Mouse (Mus musculus) stomach, postnatal 0 days (tissue): ENCODE results near the gene Fmc1. TPM values are rescaled to one million over a fixed set of nuclear protein-coding genes. Genes with fewer than 3 reads are reported as not detected.

Source experiments
- ATAC-seq: fragments of 200-750 bp; cut with Nextera tagmentation; 2 replicates; pipeline ENCODE4 v1.8.0; 2017; ENCODE audit not compliant: low FRiP score, low TSS enrichment
- DNase-seq: peaks from one replicate; pipeline ENCODE4 v3.0.0-alpha.2; 2016; ENCODE audit warnings: low spot score
- H3K27ac ChIP-seq: fragments of 300-500 bp; sonication (generic); replicated peaks from 2 replicates; pipeline ENCODE4 v1.5.1; 2014; ENCODE audit warnings: mild to moderate bottlenecking, control low read depth
- H3K27me3 ChIP-seq: fragments of 300-500 bp; sonication (generic); 2 replicates; pipeline ENCODE4 v1.6.1; 2014; ENCODE audit warnings: low read length; ENCODE audit not compliant: control insufficient read depth, insufficient read depth
- H3K36me3 ChIP-seq: fragments of 300-500 bp; sonication (generic); 2 replicates; pipeline ENCODE4 v1.6.1; 2014; ENCODE audit warnings: low read length, mixed read lengths; ENCODE audit not compliant: control insufficient read depth, insufficient read depth
- H3K4me1 ChIP-seq: fragments of 300-500 bp; sonication (generic); replicated peaks from 2 replicates; pipeline ENCODE4 v1.6.1; 2014; ENCODE audit warnings: antibody characterized with exemption; ENCODE audit not compliant: control insufficient read depth, insufficient read depth
- H3K4me2 ChIP-seq: fragments of 300-500 bp; sonication (generic); replicated peaks from 2 replicates; pipeline ENCODE4 v1.6.1; 2014; ENCODE audit warnings: low read depth, mild to moderate bottlenecking, control low read depth, moderate library complexity
- H3K4me3 ChIP-seq: fragments of 300-500 bp; sonication (generic); 2 replicates; pipeline ENCODE4 v1.5.1; 2014; ENCODE audit warnings: low read depth, low read length, control low read depth
- H3K9ac ChIP-seq: fragments of 300-500 bp; sonication (generic); 2 replicates; pipeline ENCODE4 v1.6.1; 2014; ENCODE audit warnings: mild to moderate bottlenecking, low read length, control low read depth, mixed read lengths
- H3K9me3 ChIP-seq: fragments of 300-500 bp; sonication (generic); 2 replicates; pipeline ENCODE4 v1.6.1; 2016; ENCODE audit warnings: low read length; ENCODE audit not compliant: control insufficient read depth
- CTCF ChIP-seq: IDR thresholded peaks from 2 replicates; pipeline ENCODE4 v1.5.1; 2016; ENCODE audit warnings: antibody characterized with exemption, low read depth, mild to moderate bottlenecking, moderate library complexity
- EP300 ChIP-seq: optimal IDR thresholded peaks from 2 replicates; pipeline ENCODE3; 2016; ENCODE audit warnings: antibody characterized with exemption
- WGBS: fragments of 180-500 bp; shearing (Covaris S2); extraction: QIAGEN DNeasy Blood & Tissue Kit; methylation state at CpG from one replicate; pipeline ENCODE4 v1.1.7; 2014; 5-methylcytosine and 5-hydroxymethylcytosine counted together
- polyA plus RNA-seq: library from polyadenylated mRNA; unstranded; fragments of >200 nt; fragmentation: Nextera tagmentation; extraction: Ambion mirVana; gene quantifications from 2 replicates; pipeline ENCODE4 v1.2.1, GENCODE M21; 2015

Gene Fmc1
- 157 and 166 TPM in 2 replicates for polyA plus RNA-seq

DNA sequence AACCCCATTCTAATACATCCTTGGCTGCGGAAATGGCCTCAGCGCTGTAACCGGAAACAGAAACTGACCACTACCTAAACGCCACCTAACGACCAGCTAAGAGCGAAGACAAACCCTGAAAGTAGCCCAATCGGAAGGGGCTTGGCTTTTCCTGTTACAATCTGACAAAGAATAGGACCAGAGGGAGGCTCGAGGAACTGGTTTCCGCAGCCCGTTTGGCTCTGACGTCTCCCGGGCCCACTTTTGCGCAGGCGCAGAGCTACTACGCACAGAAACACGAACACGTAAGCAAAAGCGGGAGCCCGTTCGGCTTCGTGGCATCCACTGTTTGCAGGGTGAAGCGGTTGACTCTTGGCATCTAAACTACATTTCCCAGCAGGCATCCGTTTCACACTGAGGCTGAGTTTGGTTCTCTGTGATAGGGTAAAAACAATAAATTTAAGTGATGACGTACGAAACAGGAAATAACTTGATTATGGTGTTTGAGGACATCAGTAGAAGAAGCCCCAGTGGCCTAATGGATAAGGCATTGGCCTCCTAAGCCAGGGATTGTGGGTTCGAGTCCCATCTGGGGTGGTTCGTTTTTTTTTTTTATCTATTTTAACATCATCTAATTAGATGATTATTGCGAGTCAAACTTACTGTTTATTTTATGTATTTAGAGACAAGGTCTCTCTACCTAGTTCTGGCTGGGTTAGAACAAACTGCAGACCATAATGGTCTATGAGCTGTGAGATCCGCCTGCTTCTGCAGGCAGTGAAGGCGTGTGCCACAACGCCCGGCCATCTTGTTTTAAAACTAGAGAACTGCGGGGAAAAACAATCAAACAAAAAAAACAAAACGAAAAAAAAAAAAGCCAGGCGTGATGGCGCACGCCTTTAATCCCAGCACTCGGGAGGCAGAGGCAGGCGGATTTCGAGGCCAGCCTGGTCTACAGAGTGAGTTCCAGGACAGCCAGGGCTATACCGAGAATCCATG, at the start of gene Fmc1:
Gene Fmc1 (plus strand): TSS at position 75 of the 978 bp plus-strand sequence.
- 4% methylated on average over 41 of the region's 41 CpGs for WGBS
- H3K9ac ChIP-seq, result peak within 1 kb of the TSS; percentile 90
- H3K36me3 ChIP-seq, result no peaks in the 10 kb centered on the region
- ATAC-seq (peak; percentile 93), DNase-seq (peak; percentile 98)
- no peaks in the 10 kb centered on the region for H3K9me3 ChIP-seq
- peak within 1 kb of the TSS; percentile 65 for H3K4me3 ChIP-seq
- H3K27me3 ChIP-seq, result no peaks in the 10 kb centered on the region
- H3K4me1 ChIP-seq, result no peaks in the 10 kb centered on the region
- H3K27ac ChIP-seq, result peak within 1 kb of the TSS; percentile 96
- peak within 1 kb of the TSS; percentile 73 for H3K4me2 ChIP-seq
- TF ChIP-seq CTCF (peak; percentile 73), EP300 (peak; percentile 50)

GRCm38 (mm10) chr6:38492550-38492949, 40.8 kb upstream of the Fmc1 start:
- no peaks in the 10 kb centered on the region for H3K27me3 ChIP-seq
- H3K4me1 ChIP-seq, result no peaks in the 10 kb centered on the region
- H3K36me3 ChIP-seq, result peaks cover 14% of the 10 kb centered on the region
- WGBS, result 87% methylated on average over 3 of the region's 3 CpGs
- TF ChIP-seq CTCF (peak; percentile 80), EP300 (no peak)
- peak; percentile 55 for DNase-seq
- no peak overlapping the region for H3K9ac ChIP-seq
- no peak overlapping the region for H3K4me2 ChIP-seq
- no peaks in the 10 kb centered on the region for H3K9me3 ChIP-seq
- ATAC-seq, result no peak
- no peak overlapping the region for H3K27ac ChIP-seq
- H3K4me3 ChIP-seq, result no peak overlapping the region

DNA sequence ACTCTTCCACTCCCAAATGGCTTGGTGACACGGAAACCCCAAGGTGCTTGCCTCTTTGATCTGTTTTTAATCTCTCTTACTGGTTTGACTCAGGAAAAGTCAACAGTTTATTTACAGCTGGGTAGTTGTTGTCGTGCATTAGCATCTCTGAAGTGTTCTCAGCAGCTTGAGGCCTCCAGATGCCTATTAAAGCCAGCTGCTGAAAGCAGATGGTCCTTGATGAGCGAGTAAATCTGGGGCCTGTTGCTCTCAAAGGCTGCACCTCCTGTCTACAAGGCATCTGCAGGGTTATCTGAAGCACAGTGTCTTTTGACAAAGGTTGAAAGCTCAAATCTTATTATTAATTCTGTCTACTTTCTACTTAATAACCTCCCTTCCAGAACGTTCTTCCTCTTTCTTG, 37.7 kb upstream of the Fmc1 start:
- peaks cover 25% of the 10 kb centered on the region for H3K36me3 ChIP-seq
- H3K4me2 ChIP-seq, result no peak overlapping the region
- no peaks in the 10 kb centered on the region for H3K4me1 ChIP-seq
- no peaks in the 10 kb centered on the region for H3K9me3 ChIP-seq
- TF ChIP-seq EP300, result no peak
- no peak for TF ChIP-seq CTCF
- no peak overlapping the region for H3K4me3 ChIP-seq
- no peaks in the 10 kb centered on the region for H3K27me3 ChIP-seq
- no peak overlapping the region for H3K27ac ChIP-seq
- DNase-seq (no peak), ATAC-seq (no peak)
- WGBS, result 47% methylated on average over 4 of the region's 4 CpGs
- H3K9ac ChIP-seq, result no peak overlapping the region

- no peak for ATAC-seq
- peaks cover 2% of the 10 kb centered on the region; the same call in 1 of the 2 replicates for H3K36me3 ChIP-seq
- H3K9me3 ChIP-seq, result no peaks in the 10 kb centered on the region
- H3K9ac ChIP-seq, result no peak overlapping the region
- DNase-seq, result no peak
- no peak overlapping the region for H3K27ac ChIP-seq
- no peak overlapping the region for H3K4me3 ChIP-seq
- no peaks in the 10 kb centered on the region for H3K27me3 ChIP-seq
- no peaks in the 10 kb centered on the region for H3K4me1 ChIP-seq
- no peak overlapping the region for H3K4me2 ChIP-seq
- 82% methylated on average over 1 of the region's 1 CpGs for WGBS
- TF ChIP-seq CTCF (peak; percentile 44), EP300 (no peak)
Observed at GRCm38 (mm10) chr6:38512096-38512495, 21.2 kb upstream of the Fmc1 start.

DNA sequence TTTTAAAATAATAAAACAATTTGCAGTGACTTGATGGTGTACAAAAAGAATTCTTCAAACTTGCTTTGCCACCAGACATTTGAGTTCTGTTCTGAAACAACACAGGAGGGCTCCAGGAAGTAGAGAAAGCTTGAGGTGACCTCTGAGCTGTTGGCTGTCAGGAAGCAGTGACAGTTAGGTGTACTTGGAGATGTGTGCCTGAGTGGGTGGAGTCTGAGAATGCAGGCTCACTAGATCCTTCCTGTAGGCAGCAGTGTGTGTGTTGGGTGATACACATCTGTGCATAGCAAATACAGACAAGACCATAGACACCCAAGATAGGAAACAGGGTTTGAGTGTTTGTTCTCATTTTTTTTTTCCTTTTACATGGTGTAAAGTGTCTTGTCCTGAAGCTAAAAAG, 20.5 kb upstream of the Fmc1 start:
- DNase-seq, result no peak
- H3K4me3 ChIP-seq, result no peak overlapping the region
- H3K4me2 ChIP-seq, result no peak overlapping the region
- no peak for TF ChIP-seq CTCF
- TF ChIP-seq EP300, result no peak
- no peak overlapping the region for H3K27ac ChIP-seq
- no peaks in the 10 kb centered on the region for H3K4me1 ChIP-seq
- 0 out of 2 replicates have a peak, but pooled peaks have one; percentile 56 for ATAC-seq
- no peak overlapping the region for H3K9ac ChIP-seq
- peaks cover 4% of the 10 kb centered on the region; the same call in 1 of the 2 replicates for H3K36me3 ChIP-seq
- H3K27me3 ChIP-seq, result no peaks in the 10 kb centered on the region
- H3K9me3 ChIP-seq, result no peaks in the 10 kb centered on the region

- TF ChIP-seq EP300 (no peak), CTCF (no peak)
- Histone ChIP-seq H3K27ac (no peak overlapping the region), H3K9me3 (no peaks in the 10 kb centered on the region), H3K4me2 (no peak overlapping the region), H3K9ac (no peak overlapping the region), H3K4me1 (no peaks in the 10 kb centered on the region), H3K27me3 (no peaks in the 10 kb centered on the region), H3K36me3 (peaks cover 3% of the 10 kb centered on the region; the same call in 1 of the 2 replicates), H3K4me3 (no peak overlapping the region)
- 88% methylated on average over 4 of the region's 4 CpGs for WGBS
- DNase-seq (no peak), ATAC-seq (no peak)
Observed at GRCm38 (mm10) chr6:38515201-38515600, 18.1 kb upstream of the Fmc1 start.
